Mouse (Mus musculus): ENCODE data around the gene Inpp4b. TPM values are rescaled to one million over a fixed set of nuclear protein-coding genes. Genes with fewer than 3 reads are reported as not detected.
"Not testable (repeated sequence)": the region's sequence is repeated elsewhere in the genome, so short reads cannot be mapped to it uniquely, and the experiment has no call there.

The Inpp4b gene
- polyA plus RNA-seq, 1 experiment from 2014 or later, result 49.9 TPM

- DNase-seq (ENCODE audit: low spot score), result no peak
Measured at GRCm38 (mm10) chr8:81776516-81777237, 434.3 kb downstream of the Inpp4b start.

GRCm38 (mm10) chr8:81777704-81778103, 435.3 kb downstream of the Inpp4b start:
- no peak for DNase-seq (ENCODE audit: low spot score)

GRCm38 (mm10) chr8:81779440-81779839, 437.1 kb downstream of the Inpp4b start:
- DNase-seq (ENCODE audit: low spot score), result no peak

- no peak for DNase-seq (ENCODE audit: low spot score)
Measured at GRCm38 (mm10) chr8:81780166-81780565, 437.8 kb downstream of the Inpp4b start.

- DNase-seq (ENCODE audit: low spot score), result no peak
Measured at GRCm38 (mm10) chr8:81780921-81781675, 438.7 kb downstream of the Inpp4b start.

- peak; percentile 83 for DNase-seq (ENCODE audit: low spot score)
Measured at GRCm38 (mm10) chr8:81782781-81783180, 440.4 kb downstream of the Inpp4b start.

- peak; percentile 38 for DNase-seq (ENCODE audit: low spot score)
Measured at GRCm38 (mm10) chr8:81784775-81785174, 442.4 kb downstream of the Inpp4b start.

GRCm38 (mm10) chr8:81788498-81788897, 446.1 kb downstream of the Inpp4b start:
- no peak for DNase-seq (ENCODE audit: low spot score)

- no peak for DNase-seq (ENCODE audit: low spot score)
Measured at GRCm38 (mm10) chr8:81792649-81793048, 450.3 kb downstream of the Inpp4b start.

GRCm38 (mm10) chr8:81798501-81798900, 456.1 kb downstream of the Inpp4b start:
- no peak for DNase-seq (ENCODE audit: low spot score)

GRCm38 (mm10) chr8:81800792-81801191, 458.4 kb downstream of the Inpp4b start:
- DNase-seq (ENCODE audit: low spot score), result no peak

GRCm38 (mm10) chr8:81806797-81807196, 464.4 kb downstream of the Inpp4b start:
- peak; percentile 69 for DNase-seq (ENCODE audit: low spot score)

- DNase-seq (ENCODE audit: low spot score), result no peak
Measured at GRCm38 (mm10) chr8:81807578-81807977, 465.2 kb downstream of the Inpp4b start.

GRCm38 (mm10) chr8:81808406-81808805, 466.1 kb downstream of the Inpp4b start:
- DNase-seq (ENCODE audit: low spot score), result no peak

- DNase-seq (ENCODE audit: low spot score), result not testable (repeated sequence)
Measured at GRCm38 (mm10) chr8:81809414-81809813, 467.1 kb downstream of the Inpp4b start.

- DNase-seq (ENCODE audit: low spot score), result peak; percentile 24
Measured at GRCm38 (mm10) chr8:81812051-81812751, 469.8 kb downstream of the Inpp4b start.

- no peak for DNase-seq (ENCODE audit: low spot score)
Measured at GRCm38 (mm10) chr8:81814742-81815141, 472.4 kb downstream of the Inpp4b start.

- DNase-seq (ENCODE audit: low spot score), result no peak
Measured at GRCm38 (mm10) chr8:81815551-81815950, 473.2 kb downstream of the Inpp4b start.

- DNase-seq (ENCODE audit: low spot score), result no peak
Measured at GRCm38 (mm10) chr8:81823121-81823520, 480.8 kb downstream of the Inpp4b start.

GRCm38 (mm10) chr8:81824975-81825374, 482.6 kb downstream of the Inpp4b start:
- no peak for DNase-seq (ENCODE audit: low spot score)

- DNase-seq (ENCODE audit: low spot score), result no peak
Measured at GRCm38 (mm10) chr8:81826406-81826805, 484.1 kb downstream of the Inpp4b start.

GRCm38 (mm10) chr8:81827306-81827913, 485.1 kb downstream of the Inpp4b start:
- DNase-seq (ENCODE audit: low spot score), result no peak

Data from thymus, postnatal 0 days (tissue).